Mouse (Mus musculus) kidney, postnatal 25 days (tissue): ENCODE data around the gene Ttc28.

Experiments used
- DNase-seq, 2 experiments: peaks; one replicate each; pipeline ENCODE4 v3.0.0; 2021; ENCODE audit warnings: mixed read lengths in 2 of 2

Ttc28 gene

GRCm38 (mm10) chr5:111101383-111101932, 221.9 kb downstream of the Ttc28 start:
- DNase-seq = peak in 1 of 2 experiments; percentile 57

- peak; percentile 90 for DNase-seq
Measured at GRCm38 (mm10) chr5:111104801-111105200, 225.2 kb downstream of the Ttc28 start.

- DNase-seq = no peak
Measured at GRCm38 (mm10) chr5:111111378-111111777, 231.8 kb downstream of the Ttc28 start.

GRCm38 (mm10) chr5:111113183-111113582, 233.6 kb downstream of the Ttc28 start:
- DNase-seq = peak in 1 of 2 experiments; percentile 64

- DNase-seq = peak; percentile 75 to 88
Measured at GRCm38 (mm10) chr5:111113694-111114375, 234.2 kb downstream of the Ttc28 start.

- DNase-seq = no peak
Measured at GRCm38 (mm10) chr5:111114597-111114996, 235.0 kb downstream of the Ttc28 start.

GRCm38 (mm10) chr5:111115519-111116350, 236.1 kb downstream of the Ttc28 start:
- peak; percentile 70 to 82 for DNase-seq

GRCm38 (mm10) chr5:111119805-111120204, 240.2 kb downstream of the Ttc28 start:
- no peak for DNase-seq

GRCm38 (mm10) chr5:111120298-111120697, 240.7 kb downstream of the Ttc28 start:
- DNase-seq = no peak

GRCm38 (mm10) chr5:111120705-111121420, 241.3 kb downstream of the Ttc28 start:
- no peak for DNase-seq

GRCm38 (mm10) chr5:111122332-111123049, 242.9 kb downstream of the Ttc28 start:
- DNase-seq = no peak

- DNase-seq = no peak
Measured at GRCm38 (mm10) chr5:111123050-111123746, 243.6 kb downstream of the Ttc28 start.

GRCm38 (mm10) chr5:111124620-111125200, 245.1 kb downstream of the Ttc28 start:
- DNase-seq = no peak

- peak; percentile 72 to 92 for DNase-seq
Measured at GRCm38 (mm10) chr5:111125746-111126145, 246.1 kb downstream of the Ttc28 start.

- no peak for DNase-seq
Measured at GRCm38 (mm10) chr5:111127786-111128185, 248.2 kb downstream of the Ttc28 start.

GRCm38 (mm10) chr5:111130121-111130520, 250.5 kb downstream of the Ttc28 start:
- no peak for DNase-seq

- no peak for DNase-seq
Measured at GRCm38 (mm10) chr5:111131561-111131960, 252.0 kb downstream of the Ttc28 start.

- DNase-seq = no peak
Measured at GRCm38 (mm10) chr5:111133150-111133549, 253.5 kb downstream of the Ttc28 start.

GRCm38 (mm10) chr5:111133754-111134153, 254.2 kb downstream of the Ttc28 start:
- DNase-seq = no peak

GRCm38 (mm10) chr5:111137283-111137682, 257.7 kb downstream of the Ttc28 start:
- DNase-seq = no peak

- DNase-seq = no peak
Measured at GRCm38 (mm10) chr5:111137742-111138141, 258.1 kb downstream of the Ttc28 start.
